Mouse (Mus musculus) kidney, postnatal 10 days (tissue): ENCODE results near the gene Actg1.
A peak's percentile ranks its signal among the peaks of the same experiment; 100 is the strongest.

ENCODE experiments used
- DNase-seq: peaks from one replicate; pipeline ENCODE4 v3.0.0; 2021; ENCODE audit warnings: mixed read lengths

Gene Actg1

DNA sequence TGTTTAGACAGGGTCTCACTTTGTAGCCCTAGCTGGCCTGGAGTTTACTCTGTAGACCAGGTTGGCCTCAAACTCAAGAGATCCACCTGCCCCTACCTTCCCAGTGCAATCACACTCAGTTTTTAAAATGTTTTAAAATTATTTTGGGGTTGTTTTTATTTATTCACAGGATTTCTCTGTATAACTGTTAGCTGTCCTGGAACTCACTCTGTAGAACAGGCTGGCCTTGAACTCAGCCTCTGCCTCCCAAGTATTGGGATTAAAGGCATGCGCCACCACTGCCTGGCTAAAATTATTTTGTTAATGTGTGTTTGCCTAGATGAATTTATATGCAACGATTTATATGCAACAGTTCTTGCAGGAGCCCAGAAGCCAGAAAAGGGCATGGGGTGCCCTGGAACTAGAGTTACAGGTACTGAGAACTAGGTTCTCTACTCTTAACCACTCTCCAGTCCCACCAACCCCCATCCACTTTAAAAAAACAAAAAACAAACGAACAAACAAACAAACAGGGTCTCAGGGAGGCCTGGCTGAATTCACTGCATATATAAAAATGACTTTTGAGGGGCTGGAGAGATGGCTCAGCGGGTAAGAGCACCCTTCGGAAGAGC is 3.9 kb downstream of the Actg1 start:
- peak; percentile 11 for DNase-seq

DNA sequence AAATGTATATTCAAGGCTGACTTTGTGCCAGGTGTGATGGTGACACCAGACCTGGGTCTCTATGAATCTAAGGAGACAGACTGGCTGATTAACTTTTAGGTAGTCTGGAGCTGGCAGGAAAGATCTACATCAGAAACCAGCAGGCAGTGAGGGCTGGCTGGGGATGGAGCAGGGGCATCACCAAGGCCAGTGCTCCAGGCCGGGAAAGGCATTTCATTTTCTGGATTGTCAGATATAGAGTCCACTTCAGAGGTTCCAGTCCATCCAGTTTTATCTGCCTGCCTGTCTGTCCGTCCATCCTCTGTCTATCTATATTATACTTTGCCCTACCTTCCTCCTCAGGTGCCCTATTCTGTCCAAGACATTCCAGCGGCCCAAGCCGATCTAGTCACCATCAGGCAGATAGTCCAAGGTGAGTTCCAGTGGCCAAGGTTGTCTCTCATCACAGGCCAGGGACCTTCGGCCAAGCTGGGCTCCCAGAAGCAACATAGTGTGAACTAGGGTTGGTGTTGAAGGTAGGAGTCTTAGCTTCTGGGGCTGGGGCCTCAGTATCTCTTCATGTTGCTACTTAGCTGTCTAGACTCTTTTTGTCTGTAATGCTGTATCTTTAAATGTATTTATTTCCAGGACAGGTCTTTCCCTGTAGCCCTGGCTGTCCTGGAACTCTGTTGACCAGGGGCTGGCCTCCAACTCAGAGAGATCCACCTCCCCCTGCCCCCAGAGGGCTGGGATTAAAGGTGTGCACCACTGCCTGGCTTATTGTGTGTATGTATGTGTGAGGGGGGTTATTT is 4.6 kb downstream of the Actg1 start:
- DNase-seq, result peak; percentile 27

DNA sequence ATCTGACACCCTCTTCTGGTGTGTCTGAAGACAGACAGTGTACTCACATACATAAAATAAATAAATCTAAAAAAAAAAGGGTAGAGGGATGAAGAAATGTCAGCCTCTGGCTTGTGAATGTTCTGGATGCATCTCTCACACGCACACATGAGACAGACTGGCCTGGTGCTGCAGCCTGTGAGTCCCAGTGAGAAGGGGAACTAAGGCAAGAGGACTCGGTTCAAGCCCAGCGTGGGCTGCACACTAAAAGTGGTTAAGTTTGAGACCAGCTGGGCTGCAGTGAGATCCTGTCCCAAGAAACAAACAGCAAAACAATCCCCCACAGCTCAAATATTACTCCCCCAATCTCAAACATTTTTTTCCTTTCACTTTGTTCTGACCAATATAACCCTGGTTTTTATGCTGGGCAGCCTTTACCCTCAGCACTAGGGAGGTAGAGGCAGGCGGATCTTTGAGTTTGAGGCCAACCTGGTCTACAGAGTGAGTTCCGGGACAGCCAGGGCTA is 5.6 kb downstream of the Actg1 start:
- peak; percentile 3 for DNase-seq

DNA sequence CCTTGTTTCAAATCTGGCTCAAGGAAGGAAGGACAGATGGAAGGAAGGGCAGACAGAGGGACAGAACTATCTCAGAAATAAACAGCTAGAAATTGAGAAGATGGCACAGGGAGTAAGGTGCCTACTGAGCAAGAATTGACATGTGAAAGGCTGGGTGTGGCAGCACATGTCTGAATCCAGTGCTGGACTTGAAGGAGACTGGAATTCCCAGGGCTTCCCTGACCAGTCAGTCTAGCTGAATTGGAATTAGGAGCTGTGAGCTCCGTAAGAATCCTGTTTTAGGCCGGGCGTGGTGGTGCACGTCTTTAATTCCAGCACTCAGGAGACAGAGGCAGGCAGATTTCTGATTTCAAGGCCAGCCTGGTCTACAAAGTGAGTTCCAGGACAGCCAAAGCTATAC is 6.7 kb downstream of the Actg1 start:
- peak; percentile 7 for DNase-seq

DNA sequence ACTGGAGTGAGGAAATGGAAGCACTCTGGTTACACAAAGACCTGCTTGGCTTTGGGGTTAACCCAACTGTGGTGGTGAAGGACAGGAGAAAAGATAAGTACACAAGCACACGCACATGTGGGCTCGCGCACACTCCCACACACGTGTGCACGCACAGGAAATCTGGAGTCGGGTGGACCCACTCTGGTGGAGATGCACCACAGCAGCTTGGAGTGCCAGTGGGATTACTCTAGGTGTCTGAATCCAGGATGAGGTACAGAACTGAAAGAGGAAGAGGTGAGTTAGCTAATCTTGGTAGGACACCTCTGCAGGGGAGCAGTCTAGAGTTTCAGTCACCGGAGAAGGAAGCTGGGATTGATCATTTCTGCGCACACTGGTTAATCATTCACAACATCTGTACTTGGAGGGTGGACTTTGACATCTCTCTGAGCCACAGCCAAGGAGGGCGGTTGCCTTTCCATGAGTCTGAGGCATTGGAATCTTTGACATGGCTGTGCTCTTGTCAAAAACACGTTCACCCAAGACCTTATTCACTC is 8.3 kb downstream of the Actg1 start:
- DNase-seq, result peak; percentile 65

DNA sequence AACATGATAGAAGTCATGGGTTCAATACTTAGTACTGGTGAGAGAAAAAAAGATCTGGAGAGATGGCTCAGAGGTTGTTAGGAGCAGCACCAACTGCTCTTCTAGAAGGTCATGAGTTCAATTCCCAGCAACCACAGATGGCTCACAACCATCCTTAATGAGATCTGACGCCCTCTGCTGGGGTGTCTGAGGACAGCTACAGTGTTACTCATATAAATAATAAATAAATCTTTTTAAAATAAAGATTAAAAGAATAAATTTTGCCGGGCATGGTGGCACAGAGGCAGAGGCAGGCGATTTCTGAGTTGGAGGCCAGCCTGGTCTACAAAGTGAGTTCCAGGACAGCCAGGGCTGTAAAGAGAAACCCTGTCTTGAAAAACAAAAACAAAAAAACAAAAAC is 9.6 kb downstream of the Actg1 start:
- peak; percentile 7 for DNase-seq

DNA sequence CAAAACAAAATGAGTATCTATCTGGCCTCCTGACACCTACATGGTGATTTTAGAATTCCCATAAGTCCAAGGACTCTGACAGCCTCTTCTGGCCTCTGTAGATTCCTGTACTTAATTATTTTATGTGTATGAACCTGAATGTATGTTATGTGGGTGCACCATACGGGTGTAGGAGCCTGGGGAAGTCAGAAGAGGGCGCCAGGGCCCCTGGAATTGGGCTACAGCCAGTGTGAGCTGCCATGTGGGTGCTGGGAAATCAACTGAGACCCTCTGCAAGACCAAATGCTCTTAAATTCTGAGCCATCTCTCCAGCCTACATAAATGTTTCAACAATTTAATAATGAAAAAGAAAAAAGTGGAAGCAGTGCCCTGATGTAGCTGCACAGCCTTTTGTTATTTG is 10.9 kb downstream of the Actg1 start:
- peak; percentile 7 for DNase-seq

DNA sequence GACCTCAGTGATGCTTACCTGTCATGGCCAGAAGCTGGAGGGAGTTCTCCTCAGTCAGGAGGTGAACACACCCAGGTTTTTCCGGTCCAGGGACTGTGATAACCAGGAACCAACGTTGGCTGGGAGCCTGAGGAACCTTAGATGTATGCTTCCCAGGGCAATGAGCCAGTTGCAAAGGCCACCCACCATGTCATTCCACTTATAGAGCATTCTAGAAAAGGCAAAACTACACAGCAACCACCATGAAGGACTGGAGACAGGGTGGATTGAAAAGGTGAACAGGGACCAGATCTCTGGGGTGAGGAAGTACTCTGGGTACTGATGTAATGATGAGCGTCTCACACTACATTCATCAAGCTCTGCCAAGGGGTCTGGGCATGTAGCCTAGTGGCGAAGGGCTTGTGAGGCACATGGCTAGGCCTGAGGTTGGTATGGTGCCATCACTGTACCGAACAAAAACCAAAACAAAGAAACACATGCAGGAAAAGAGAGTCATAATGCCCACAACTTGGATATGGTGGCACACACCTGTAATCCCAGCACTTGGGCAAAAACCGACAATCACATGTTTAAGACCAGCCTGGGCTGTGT is 12.8 kb downstream of the Actg1 start:
- peak; percentile 6 for DNase-seq

DNA sequence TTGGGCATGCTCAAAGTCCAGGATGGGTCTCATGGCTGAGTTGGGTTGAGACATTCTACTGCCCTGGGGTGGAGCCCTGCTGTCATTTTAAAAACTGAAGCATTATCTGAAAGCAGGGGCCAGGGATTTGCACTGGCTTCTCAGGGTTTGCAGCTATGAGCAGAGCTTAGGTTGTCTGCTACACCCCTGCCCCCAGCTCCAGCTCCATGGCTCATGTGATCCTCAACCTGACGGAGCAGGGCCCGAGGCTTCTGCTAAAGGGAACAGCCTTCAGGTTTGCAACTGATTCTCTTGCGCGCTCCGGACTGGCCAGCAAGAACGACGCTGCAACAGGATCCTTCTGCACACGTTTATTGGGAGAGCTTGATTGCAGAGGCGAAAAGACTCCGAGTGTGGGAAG is 28.2 kb downstream of the Actg1 start:
- no peak for DNase-seq

DNA sequence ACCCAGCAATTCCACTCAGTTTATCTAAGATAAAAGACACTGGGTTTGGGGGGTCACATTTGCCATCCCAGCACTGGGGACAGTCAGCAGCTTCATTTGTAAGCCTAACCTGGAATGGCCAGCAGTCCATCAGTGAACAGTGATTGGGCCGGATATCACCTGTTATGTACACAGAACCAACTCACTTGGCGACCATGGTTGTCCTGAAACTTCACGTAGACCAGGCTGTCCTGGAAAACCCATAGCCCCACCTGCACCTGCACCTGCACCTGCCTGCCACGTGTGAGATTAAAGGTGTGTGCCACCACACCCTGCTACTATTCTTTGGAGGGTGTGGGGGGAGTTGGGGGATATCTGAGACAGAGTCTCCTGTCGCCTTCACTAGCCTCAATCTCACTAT is 29.0 kb downstream of the Actg1 start:
- no peak for DNase-seq

DNA sequence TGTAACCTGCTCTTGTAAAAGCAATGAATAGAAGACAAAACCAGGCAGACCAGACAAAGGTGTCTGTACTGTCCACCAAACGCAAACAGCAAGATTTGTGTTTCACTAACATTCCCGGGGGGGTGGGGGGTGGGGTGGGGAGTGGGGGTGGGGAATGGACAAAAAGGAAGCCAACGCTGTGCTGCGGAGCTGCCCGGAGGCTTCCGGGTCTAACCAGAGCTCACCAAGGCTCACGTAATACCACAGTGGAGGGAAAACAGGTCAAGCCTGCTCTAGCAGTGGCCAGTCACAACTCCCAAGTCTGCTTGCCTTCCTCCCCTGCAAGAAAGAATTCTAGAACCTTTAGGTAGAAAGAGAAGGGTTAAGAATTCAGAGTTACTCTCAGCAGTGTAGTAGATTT is 30.9 kb downstream of the Actg1 start:
- peak; percentile 12 for DNase-seq

DNA sequence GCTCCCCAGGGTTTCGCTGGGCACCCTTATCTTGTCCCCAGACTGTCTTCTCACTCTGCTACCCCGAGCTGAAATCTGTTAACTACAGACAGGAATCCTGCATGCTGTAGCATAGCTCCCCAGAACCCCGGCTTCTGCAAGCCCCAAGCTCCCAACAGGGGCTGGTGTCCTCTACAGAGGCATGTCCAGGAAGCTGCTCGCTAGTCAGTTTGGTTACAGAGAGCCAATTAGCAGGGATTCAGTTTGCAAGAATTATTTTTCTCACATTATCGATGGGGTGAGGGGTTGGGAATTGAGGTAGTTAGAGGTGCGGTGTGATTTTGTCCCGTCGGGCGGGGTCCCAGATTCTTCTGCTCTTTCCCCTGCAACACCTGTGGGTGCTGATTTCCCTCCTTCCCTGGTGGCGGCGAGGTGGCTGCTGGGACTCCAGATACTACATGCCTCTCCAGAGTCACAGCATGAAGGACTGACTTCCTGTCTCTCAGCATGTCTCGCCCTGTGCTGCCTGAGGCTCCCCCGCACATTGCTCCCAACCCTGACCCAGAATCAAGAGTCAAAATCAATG is 31.6 kb downstream of the Actg1 start:
- peak; percentile 61 for DNase-seq

DNA sequence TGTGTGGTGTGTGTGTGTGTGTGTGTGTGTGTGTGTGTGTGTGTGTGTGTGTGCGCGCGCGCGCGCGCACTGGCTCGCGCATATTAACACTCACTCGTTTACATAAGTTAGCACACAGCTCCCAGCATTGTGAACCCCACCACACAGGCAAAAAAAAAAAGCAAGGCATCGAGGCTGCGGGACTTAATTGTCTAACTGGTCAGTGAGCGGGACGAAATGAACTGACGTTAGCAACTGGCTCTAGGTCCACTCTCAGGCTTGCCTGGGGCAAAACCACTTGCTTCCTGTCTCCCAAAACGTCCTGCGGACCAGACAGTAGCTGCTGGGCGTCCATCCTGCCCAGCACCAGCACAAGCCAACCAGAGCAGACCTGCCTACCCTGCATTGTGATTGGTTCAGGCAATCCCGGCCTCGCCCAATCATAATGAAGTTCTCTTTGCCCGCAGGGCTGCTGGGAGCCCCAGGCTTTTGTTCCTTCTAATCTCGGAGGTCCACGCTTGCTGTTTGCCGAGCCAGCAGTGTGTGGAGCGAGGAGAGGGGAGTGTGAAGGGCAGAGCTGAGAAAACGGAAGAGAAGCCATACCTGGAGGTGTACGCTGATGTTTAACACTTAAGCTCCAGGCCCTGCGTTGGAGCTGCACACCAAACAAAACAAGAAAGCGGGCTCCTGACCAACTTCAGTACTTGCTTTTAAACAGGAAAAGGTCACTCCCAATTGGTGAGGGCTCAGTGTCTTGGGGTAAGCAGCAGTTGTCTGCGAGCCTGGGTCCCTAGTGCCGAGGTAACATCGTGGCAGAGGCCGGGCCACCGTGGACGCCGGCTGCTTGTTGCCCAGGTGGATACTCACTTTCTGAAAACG is 32.3 kb downstream of the Actg1 start:
- peak; percentile 94 for DNase-seq

DNA sequence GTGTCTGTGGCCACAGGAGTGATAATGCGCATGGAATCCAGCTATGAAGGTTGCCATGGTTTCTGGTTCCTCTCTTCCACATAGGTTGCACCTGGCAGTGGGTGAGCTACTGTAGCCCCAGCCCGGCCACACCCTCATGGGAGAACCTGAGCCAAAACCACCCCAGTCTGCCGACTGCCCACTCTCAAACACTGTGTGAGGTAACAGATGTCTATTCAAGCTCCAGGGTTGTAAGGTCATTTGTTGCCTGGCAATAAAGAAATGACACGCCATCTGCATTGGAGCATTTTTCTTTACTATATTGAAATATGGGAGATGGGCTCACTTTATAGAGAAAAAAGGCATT is 33.0 kb downstream of the Actg1 start:
- DNase-seq, result peak; percentile 24

DNA sequence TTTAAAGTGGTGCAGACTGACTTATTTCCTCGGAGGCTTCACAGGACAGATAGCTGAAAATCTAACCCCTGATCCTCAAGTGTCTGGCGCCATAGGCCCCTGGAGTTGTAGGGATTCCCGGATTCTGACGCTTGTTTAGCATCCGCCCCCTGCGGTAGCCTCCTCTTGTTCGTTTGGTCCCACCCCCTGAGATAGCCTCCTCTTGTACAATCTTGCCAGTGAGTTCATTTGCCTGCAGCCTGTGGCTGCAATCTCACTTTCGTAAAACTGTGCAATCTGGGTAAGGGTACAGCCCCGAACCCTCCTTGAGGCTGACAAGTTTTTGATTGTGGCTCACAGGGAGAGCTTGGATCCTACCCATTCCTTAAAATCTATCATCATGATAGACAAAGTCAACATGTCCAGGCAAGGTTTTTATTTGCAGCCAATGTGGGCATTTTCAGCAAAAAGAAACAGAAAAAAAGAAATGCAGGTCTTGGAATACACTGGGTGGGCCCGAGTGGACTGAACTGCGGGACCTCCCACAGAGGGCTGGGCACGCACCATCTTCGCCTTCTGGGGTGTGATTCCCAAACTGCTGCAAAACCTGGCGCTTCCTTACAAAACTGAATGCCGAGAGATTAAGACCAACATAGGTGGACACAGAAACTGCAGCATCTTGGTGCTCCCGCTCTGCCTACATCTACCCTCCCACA is 33.5 kb downstream of the Actg1 start:
- peak; percentile 19 for DNase-seq

DNA sequence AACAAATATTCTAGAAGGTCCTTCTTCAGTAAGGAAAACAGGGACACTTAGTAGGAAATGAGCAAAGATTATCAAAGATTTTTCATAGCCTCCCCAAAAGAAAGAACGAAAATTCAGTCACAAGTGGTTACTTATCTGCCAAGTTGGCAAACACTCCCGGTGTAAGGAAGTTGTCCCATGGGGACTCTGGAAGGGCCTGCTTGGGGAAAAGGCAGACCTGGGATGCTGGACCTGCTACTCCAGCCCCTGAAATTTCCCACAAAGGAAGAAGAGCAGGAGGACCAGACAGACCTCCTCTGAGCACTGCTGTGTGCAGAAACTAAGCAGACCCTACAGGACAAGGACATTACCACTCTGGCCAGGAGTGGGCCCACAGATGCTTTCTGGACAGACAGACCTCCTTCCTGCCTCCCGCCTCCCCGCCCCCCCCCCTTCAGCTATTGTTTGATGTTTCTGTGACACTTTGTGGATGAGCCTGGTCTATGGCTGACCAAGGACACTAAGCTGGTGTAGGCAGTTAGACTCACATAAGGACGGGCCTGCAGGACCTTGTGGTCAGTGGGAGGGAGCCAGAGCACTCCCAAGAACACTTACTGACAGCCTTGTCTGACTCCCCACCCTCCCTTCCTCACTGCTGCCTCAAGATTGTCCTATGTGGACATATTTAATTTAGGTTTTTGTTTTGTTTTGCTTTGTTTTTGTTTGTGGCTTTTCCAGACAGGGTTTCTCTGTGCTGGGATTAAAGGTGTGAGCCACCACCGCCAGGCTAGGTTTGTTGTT is 34.2 kb downstream of the Actg1 start:
- peak; percentile 9 for DNase-seq

DNA sequence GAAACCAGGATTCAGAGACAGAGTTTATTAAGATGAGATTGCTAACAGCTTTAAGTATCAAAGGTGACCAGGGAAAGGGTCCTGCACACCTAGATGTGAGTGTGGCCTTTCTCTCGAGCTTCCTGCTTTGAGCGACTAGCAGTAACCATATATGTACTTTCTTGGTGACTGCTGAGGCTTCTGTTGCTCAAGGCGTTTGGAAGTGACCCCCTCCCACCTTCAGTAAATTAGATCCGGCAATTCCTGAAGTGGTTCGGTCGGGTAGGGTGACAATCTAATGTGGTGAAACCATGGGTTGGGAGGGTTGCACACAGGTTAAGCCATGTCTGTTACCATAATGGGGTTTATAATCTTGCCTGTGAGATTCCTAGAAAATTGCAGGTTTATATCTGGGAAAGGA is 36.3 kb downstream of the Actg1 start:
- DNase-seq, result peak; percentile 7

DNA sequence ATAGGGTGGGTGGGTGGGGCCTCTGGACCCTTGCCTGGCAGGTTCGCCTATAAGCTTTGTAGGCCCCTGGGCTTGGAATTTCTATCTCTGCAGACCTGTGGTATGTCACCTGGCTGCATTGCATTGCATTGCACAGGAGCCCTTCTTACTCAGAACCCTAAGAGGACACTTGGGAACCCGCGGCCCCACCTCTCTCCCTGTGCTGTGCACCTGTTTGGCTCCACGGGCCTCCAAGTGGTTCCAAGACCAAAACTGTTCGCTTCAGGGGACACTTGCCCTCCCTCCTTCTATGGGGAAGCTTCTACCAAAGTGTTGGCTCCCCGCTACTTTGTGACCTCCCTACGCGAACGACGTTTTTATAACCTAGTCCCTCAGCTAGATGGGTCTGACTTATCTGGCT is 36.8 kb downstream of the Actg1 start:
- DNase-seq, result peak; percentile 42

DNA sequence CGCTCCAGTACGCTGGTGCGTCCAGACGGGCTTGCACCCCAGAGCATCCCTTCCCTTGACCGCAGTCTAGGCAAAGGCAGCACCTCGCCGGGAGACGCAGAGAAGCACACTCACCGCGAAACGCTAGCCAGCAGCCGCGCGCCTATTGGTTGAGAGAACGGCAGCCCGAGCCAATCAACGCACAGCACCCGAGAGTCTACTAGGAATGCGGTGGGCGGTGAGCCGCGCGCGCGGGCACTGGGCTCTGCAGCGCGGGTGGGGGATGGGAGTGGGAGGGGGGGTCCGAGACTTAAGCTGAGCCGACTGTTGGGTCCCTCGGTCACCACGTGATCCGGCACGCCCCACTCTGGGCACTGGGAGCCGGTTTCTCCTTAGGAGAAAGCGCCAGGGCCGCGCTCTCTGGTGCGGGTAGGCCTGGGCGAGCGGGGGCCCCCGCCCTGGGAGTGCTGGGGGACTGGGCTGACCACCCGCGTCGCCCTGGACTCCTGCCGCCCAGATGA is 37.5 kb downstream of the Actg1 start:
- DNase-seq, result peak; percentile 97

DNA sequence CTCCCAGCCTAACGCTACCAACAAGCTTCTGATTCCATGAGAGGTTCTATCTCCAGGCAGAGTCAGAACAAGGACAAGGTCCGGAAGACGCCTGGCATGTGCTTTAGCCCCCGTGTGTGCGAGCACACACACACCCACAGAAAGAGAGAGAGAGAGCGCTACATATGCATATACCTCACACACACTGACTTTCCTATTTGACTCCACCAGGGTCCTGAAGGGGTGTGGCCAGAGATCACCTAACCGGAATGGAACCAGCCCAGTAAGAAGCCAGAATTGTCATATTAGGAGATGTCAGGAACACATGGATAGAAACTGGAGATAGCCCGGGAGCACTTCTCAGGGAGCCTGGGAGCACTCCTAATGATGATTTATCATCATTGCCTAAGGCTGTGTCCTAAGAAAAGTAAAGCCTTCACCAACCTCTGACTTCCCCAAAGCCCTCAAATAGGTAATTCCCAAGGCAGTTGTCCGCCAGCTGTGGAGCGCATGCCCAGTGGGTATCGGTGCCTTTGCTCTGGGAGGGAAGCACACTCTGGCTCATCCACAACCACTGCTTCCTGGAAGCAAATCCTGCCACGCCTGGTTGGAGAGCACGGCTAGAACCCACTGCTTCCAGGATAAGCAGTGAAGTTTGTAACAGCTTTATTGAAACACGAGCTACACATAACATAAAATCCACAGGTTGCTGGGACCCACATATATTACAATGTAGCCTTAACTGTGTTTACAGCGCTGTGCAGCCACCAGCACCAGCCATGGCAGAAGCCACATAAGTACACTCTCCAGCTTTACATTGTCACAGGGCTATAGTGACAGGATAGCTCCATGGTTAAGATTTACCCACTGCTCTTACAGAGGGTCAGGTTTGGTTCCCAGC is 39.7 kb downstream of the Actg1 start:
- peak; percentile 17 for DNase-seq
